Mouse (Mus musculus) embryonic facial prominence, embryonic 15.5 days (tissue): ENCODE results near the gene Acy3. TPM values are rescaled to one million over a fixed set of nuclear protein-coding genes. Genes with fewer than 3 reads are reported as not detected.
"Not testable (repeated sequence)": the region's sequence is repeated elsewhere in the genome, so short reads cannot be mapped to it uniquely, and the experiment has no call there.

Source experiments
- ATAC-seq: fragments of 200-750 bp; cut with Nextera tagmentation; 2 replicates; pipeline ENCODE4 v1.8.0; 2017; ENCODE audit warnings: low read depth, moderate TSS enrichment; ENCODE audit not compliant: insufficient number of reproducible peaks, low FRiP score, low TSS enrichment
- H3K27ac ChIP-seq: fragments of 300-500 bp; sonication (generic); replicated peaks from 2 replicates; pipeline ENCODE4 v1.5.1; 2015; ENCODE audit warnings: mild to moderate bottlenecking, inconsistent platforms
- H3K27me3 ChIP-seq: fragments of 300-500 bp; sonication (generic); 2 replicates; pipeline ENCODE4 v1.6.1; 2015; ENCODE audit warnings: inconsistent platforms
- H3K36me3 ChIP-seq: fragments of 300-500 bp; sonication (generic); 2 replicates; pipeline ENCODE4 v1.6.1; 2015; ENCODE audit warnings: mild to moderate bottlenecking, inconsistent platforms
- H3K4me1 ChIP-seq: fragments of 300-500 bp; sonication (generic); 2 replicates; pipeline ENCODE4 v1.6.1; 2015; ENCODE audit warnings: inconsistent platforms
- H3K4me2 ChIP-seq: fragments of 300-500 bp; sonication (generic); replicated peaks from 2 replicates; pipeline ENCODE4 v1.6.1; 2015; ENCODE audit warnings: mild to moderate bottlenecking, inconsistent platforms
- H3K4me3 ChIP-seq: fragments of 300-500 bp; sonication (generic); replicated peaks from 2 replicates; pipeline ENCODE4 v1.5.1; 2015; ENCODE audit warnings: mild to moderate bottlenecking, inconsistent platforms
- H3K9ac ChIP-seq: fragments of 300-500 bp; sonication (generic); 2 replicates; pipeline ENCODE4 v1.6.1; 2015; ENCODE audit warnings: inconsistent platforms
- H3K9me3 ChIP-seq: fragments of 300-500 bp; sonication (generic); replicated peaks from 2 replicates; pipeline ENCODE4 v1.6.1; 2016; ENCODE audit warnings: inconsistent platforms
- whole genome bisulfite sequencing: fragments of 180-500 bp; shearing (Covaris S2); methylation state at CpG from one replicate; pipeline ENCODE4 v1.1.7; 2015; 5-methylcytosine and 5-hydroxymethylcytosine counted together
- polyA plus RNA-seq: library from polyadenylated mRNA; unstranded; fragments of >200 nt; fragmentation: Nextera tagmentation; extraction: Ambion mirVana; gene quantifications from 2 replicates; pipeline ENCODE4 v1.2.1, GENCODE M21; 2015

The Acy3 gene
- polyA plus RNA-seq, 1 experiment from 2014 or later: 6.0 TPM

- Histone ChIP-seq H3K4me1 (no peaks in the 10 kb centered on the region), H3K4me2 (no peak overlapping the region), H3K27me3 (no peaks in the 10 kb centered on the region), H3K9ac (no peak overlapping the region), H3K36me3 (no peaks in the 10 kb centered on the region), H3K9me3 (no peaks in the 10 kb centered on the region), H3K4me3 (no peak overlapping the region), H3K27ac (no peak overlapping the region)
- ATAC-seq: no peak
- 57% methylated on average over 4 of the region's 4 CpGs for WGBS
Measured at GRCm38 (mm10) chr19:3955804-3956203, 30.6 kb upstream of the Acy3 start.

GRCm38 (mm10) chr19:3957296-3958036 is 28.9 kb upstream of the Acy3 start:
- not testable (repeated sequence) for H3K27me3 ChIP-seq, H3K36me3 ChIP-seq, H3K4me2 ChIP-seq, ATAC-seq, H3K9me3 ChIP-seq, H3K27ac ChIP-seq, H3K9ac ChIP-seq, H3K4me1 ChIP-seq, H3K4me3 ChIP-seq
- WGBS: 77% methylated on average over 5 of the region's 5 CpGs

- H3K9me3 ChIP-seq: no peaks in the 10 kb centered on the region
- WGBS: 56% methylated on average over 4 of the region's 4 CpGs
- no peak for ATAC-seq
- no peaks in the 10 kb centered on the region for H3K4me1 ChIP-seq
- no peak within 1 kb of the TSS for H3K4me2 ChIP-seq
- H3K9ac ChIP-seq: no peak within 1 kb of the TSS
- H3K4me3 ChIP-seq: no peak within 1 kb of the TSS
- no peak within 1 kb of the TSS for H3K27ac ChIP-seq
- no peaks in the 10 kb centered on the region for H3K36me3 ChIP-seq
- no peaks in the 10 kb centered on the region for H3K27me3 ChIP-seq
Measured at GRCm38 (mm10) chr19:3958470-3958869, 27.9 kb upstream of the Acy3 start, which contains the start of gene Aldh3b3. Gene Aldh3b3 (plus strand): TSS chr19:3958645.

- H3K9ac ChIP-seq: no peak overlapping the region
Measured at GRCm38 (mm10) chr19:3959030-3959429, 27.3 kb upstream of the Acy3 start.

GRCm38 (mm10) chr19:3960211-3960610 is 26.2 kb upstream of the Acy3 start:
- 69% methylated on average over 5 of the region's 5 CpGs for WGBS
- no peak for ATAC-seq
- H3K4me3 ChIP-seq: no peak overlapping the region
- no peak overlapping the region for H3K9ac ChIP-seq
- no peak overlapping the region for H3K27ac ChIP-seq
- no peaks in the 10 kb centered on the region for H3K9me3 ChIP-seq
- no peaks in the 10 kb centered on the region for H3K27me3 ChIP-seq
- no peaks in the 10 kb centered on the region for H3K36me3 ChIP-seq
- no peaks in the 10 kb centered on the region for H3K4me1 ChIP-seq
- no peak overlapping the region for H3K4me2 ChIP-seq

More at GRCm38 (mm10) chr19:3959030-3959429, 27.3 kb upstream of the Acy3 start:
- H3K4me3 ChIP-seq: no peak overlapping the region
- no peak overlapping the region for H3K4me2 ChIP-seq
- no peaks in the 10 kb centered on the region for H3K9me3 ChIP-seq
- H3K27me3 ChIP-seq: no peaks in the 10 kb centered on the region
- ATAC-seq: no peak
- H3K36me3 ChIP-seq: no peaks in the 10 kb centered on the region
- no peak overlapping the region for H3K27ac ChIP-seq
- H3K4me1 ChIP-seq: no peaks in the 10 kb centered on the region

GRCm38 (mm10) chr19:3961805-3962204 is 24.6 kb upstream of the Acy3 start:
- H3K4me2 ChIP-seq, ATAC-seq, H3K4me1 ChIP-seq, H3K9ac ChIP-seq, H3K4me3 ChIP-seq, H3K36me3 ChIP-seq, H3K27me3 ChIP-seq, H3K27ac ChIP-seq, H3K9me3 ChIP-seq: not testable (repeated sequence)
- 60% methylated on average over 6 of the region's 6 CpGs for WGBS

- Histone ChIP-seq H3K9me3 (no peaks in the 10 kb centered on the region), H3K27me3 (no peaks in the 10 kb centered on the region), H3K36me3 (no peaks in the 10 kb centered on the region), H3K4me2 (no peak overlapping the region), H3K4me3 (no peak overlapping the region), H3K9ac (no peak overlapping the region), H3K27ac (no peak overlapping the region), H3K4me1 (no peaks in the 10 kb centered on the region)
- WGBS: 15% methylated on average over 2 of the region's 2 CpGs
- ATAC-seq: no peak
Measured at GRCm38 (mm10) chr19:3962469-3962868, 23.9 kb upstream of the Acy3 start.

- WGBS: 69% methylated on average over 4 of the region's 4 CpGs
- no peak for ATAC-seq
Measured at GRCm38 (mm10) chr19:3964030-3964429, 22.3 kb upstream of the Acy3 start.

GRCm38 (mm10) chr19:3966330-3967075 is 19.9 kb upstream of the Acy3 start:
- H3K4me3 ChIP-seq: no peak overlapping the region
- no peaks in the 10 kb centered on the region for H3K36me3 ChIP-seq
- no peak overlapping the region for H3K4me2 ChIP-seq
- H3K9me3 ChIP-seq: no peaks in the 10 kb centered on the region
- 70% methylated on average over 11 of the region's 11 CpGs for WGBS
- ATAC-seq: no peak
- H3K27ac ChIP-seq: no peak overlapping the region
- H3K4me1 ChIP-seq: 0 out of 2 replicates have a peak, but pooled peaks cover 1% of the 10 kb centered on the region
- no peak overlapping the region for H3K9ac ChIP-seq
- no peaks in the 10 kb centered on the region for H3K27me3 ChIP-seq

More at GRCm38 (mm10) chr19:3964030-3964429, 22.3 kb upstream of the Acy3 start:
- H3K4me1 ChIP-seq: no peaks in the 10 kb centered on the region
- H3K4me2 ChIP-seq: no peak overlapping the region
- H3K9me3 ChIP-seq: no peaks in the 10 kb centered on the region
- H3K36me3 ChIP-seq: no peaks in the 10 kb centered on the region
- H3K9ac ChIP-seq: no peak overlapping the region
- H3K27me3 ChIP-seq: no peaks in the 10 kb centered on the region
- no peak overlapping the region for H3K27ac ChIP-seq
- no peak overlapping the region for H3K4me3 ChIP-seq

GRCm38 (mm10) chr19:3967258-3967657 is 19.1 kb upstream of the Acy3 start:
- H3K27me3 ChIP-seq: no peaks in the 10 kb centered on the region
- H3K36me3 ChIP-seq: no peaks in the 10 kb centered on the region
- ATAC-seq: no peak
- no peaks in the 10 kb centered on the region for H3K9me3 ChIP-seq
- H3K4me3 ChIP-seq: no peak overlapping the region
- H3K27ac ChIP-seq: no peak overlapping the region
- H3K4me1 ChIP-seq: peaks cover 6% of the 10 kb centered on the region; the same call in 1 of the 2 replicates
- H3K9ac ChIP-seq: no peak overlapping the region
- WGBS: 56% methylated on average over 3 of the region's 3 CpGs
- H3K4me2 ChIP-seq: no peak overlapping the region

GRCm38 (mm10) chr19:3972229-3972628 is 14.1 kb upstream of the Acy3 start, which contains the start of gene Aldh3b2:
Gene Aldh3b2 (plus strand): TSS chr19:3972328.
- Histone ChIP-seq H3K27me3 (no peaks in the 10 kb centered on the region), H3K9ac (no peak within 1 kb of the TSS), H3K4me1 (peaks cover 12% of the 10 kb centered on the region), H3K36me3 (no peaks in the 10 kb centered on the region), H3K27ac (peak within 1 kb of the TSS; percentile 65), H3K9me3 (no peaks in the 10 kb centered on the region), H3K4me2 (peak within 1 kb of the TSS; percentile 12; the same call in 1 of the 2 replicates), H3K4me3 (no peak within 1 kb of the TSS)
- 19% methylated on average over 9 of the region's 9 CpGs for WGBS
- peak; percentile 40; the same call in 1 of the 2 replicates for ATAC-seq
